Mouse (Mus musculus): ENCODE data around the gene Gm11034. TPM values are rescaled to one million over a fixed set of nuclear protein-coding genes. Genes with fewer than 3 reads are reported as not detected.

Gm11034 gene
- polyA plus RNA-seq, 1 experiment, result not detected

DNA sequence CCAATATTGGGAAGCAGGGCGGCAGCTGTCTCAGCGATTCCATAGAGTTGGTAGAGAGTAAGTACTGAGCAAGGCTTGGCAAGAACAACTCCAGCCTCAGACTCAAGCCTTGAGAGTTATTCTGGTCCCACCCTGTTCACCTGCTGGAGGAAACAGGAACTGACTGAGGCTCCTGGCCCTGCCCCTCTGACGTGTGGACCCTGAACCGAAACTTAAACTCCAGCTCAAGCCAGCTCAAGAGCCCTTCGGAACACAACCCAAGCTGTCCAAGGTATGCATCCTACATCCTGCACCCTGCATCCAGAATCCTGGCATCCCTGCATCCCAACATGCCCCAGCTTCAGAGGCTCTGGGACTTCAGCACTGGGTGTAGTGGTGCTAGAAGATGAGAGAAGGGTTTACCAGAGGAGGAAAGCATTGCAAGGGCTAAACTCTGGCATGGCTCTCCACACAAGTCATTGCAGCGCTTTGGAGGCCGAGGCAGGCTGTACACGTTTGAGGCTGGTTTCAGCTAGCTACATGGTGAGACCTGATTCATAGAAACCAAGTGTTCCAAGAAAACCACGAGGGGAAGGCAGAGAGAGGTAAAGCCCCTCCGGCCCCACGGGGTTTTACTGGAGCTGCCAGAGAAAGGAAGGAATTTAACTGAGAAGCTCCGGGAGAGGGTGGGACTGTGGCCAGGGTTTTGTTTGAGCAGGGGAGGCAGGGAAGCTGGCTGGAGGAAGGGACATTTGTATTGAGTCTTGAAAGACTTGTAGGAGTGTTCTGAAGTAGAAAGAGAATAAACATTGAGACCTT lies 23.8 kb downstream of the Gm11034 start, which contains the start of gene Hsh2d:
Gene Hsh2d, plus strand, starts transcription at position 222 of the 798 bp plus-strand sequence.
- no peak within 1 kb of the TSS for H3K4me3 ChIP-seq (ENCODE audit: insufficient read depth, poor library complexity, severe bottlenecking)

GRCm38 (mm10) chr8:72187793-72188331 lies 25.6 kb downstream of the Gm11034 start:
- no peaks in the 10 kb centered on the region for H3K79me2 ChIP-seq (ENCODE audit: control insufficient read depth, insufficient read depth)
- H3K27me3 ChIP-seq (ENCODE audit: control insufficient read depth, insufficient read depth, insufficient read length), result no peaks in the 10 kb centered on the region
- H3K4me3 ChIP-seq (ENCODE audit: insufficient read depth, poor library complexity, severe bottlenecking), result no peak overlapping the region
- no peaks in the 10 kb centered on the region for H3K36me3 ChIP-seq (ENCODE audit: control insufficient read depth, insufficient read depth)
- no peaks in the 10 kb centered on the region for H3K79me3 ChIP-seq (ENCODE audit: low read depth)
- TF ChIP-seq CTCF (IDR thresholded peaks at IDR 0.05; ENCODE audit: control insufficient read depth, insufficient read depth, insufficient read length) (no peak), USF1 (IDR thresholded peaks at IDR 0.05; ENCODE audit: low read depth) (no peak), MYOD1 (IDR thresholded peaks at IDR 0.05; ENCODE audit: control insufficient read depth, insufficient read length, low read depth) (no peak), FOSL1 (IDR thresholded peaks at IDR 0.05; ENCODE audit: insufficient read depth, low read length, poor library complexity, severe bottlenecking) (no peak), MAX (IDR thresholded peaks at IDR 0.05) (no peak), MYOG (IDR thresholded peaks at IDR 0.05; ENCODE audit: control insufficient read depth, extremely low read depth, insufficient read length) (no peak), CEBPB (IDR thresholded peaks at IDR 0.05; ENCODE audit: low read depth) (no peak)
- no peak overlapping the region for H3ac ChIP-seq (ENCODE audit: control insufficient read depth, insufficient read length, low read depth)

More for the DNA sequence above, 23.8 kb downstream of the Gm11034 start, which contains the start of gene Hsh2d:
- H3K79me2 ChIP-seq (ENCODE audit: control insufficient read depth, insufficient read depth), result no peaks in the 10 kb centered on the region
- no peaks in the 10 kb centered on the region for H3K79me3 ChIP-seq (ENCODE audit: low read depth)
- no peak for TF ChIP-seq CEBPB (IDR thresholded peaks at IDR 0.05; ENCODE audit: low read depth)
- no peak for TF ChIP-seq MAX (IDR thresholded peaks at IDR 0.05)
- TF ChIP-seq USF1 (IDR thresholded peaks at IDR 0.05; ENCODE audit: low read depth), result no peak
- no peak for TF ChIP-seq MYOD1 (IDR thresholded peaks at IDR 0.05; ENCODE audit: control insufficient read depth, insufficient read length, low read depth)
- no peak for TF ChIP-seq FOSL1 (IDR thresholded peaks at IDR 0.05; ENCODE audit: insufficient read depth, low read length, poor library complexity, severe bottlenecking)
- no peak for TF ChIP-seq MYOG (IDR thresholded peaks at IDR 0.05; ENCODE audit: control insufficient read depth, extremely low read depth, insufficient read length)
- H3K27me3 ChIP-seq (ENCODE audit: control insufficient read depth, insufficient read depth, insufficient read length), result no peaks in the 10 kb centered on the region
- H3ac ChIP-seq (ENCODE audit: control insufficient read depth, insufficient read length, low read depth), result no peak within 1 kb of the TSS
- H3K36me3 ChIP-seq (ENCODE audit: control insufficient read depth, insufficient read depth), result no peaks in the 10 kb centered on the region

DNA sequence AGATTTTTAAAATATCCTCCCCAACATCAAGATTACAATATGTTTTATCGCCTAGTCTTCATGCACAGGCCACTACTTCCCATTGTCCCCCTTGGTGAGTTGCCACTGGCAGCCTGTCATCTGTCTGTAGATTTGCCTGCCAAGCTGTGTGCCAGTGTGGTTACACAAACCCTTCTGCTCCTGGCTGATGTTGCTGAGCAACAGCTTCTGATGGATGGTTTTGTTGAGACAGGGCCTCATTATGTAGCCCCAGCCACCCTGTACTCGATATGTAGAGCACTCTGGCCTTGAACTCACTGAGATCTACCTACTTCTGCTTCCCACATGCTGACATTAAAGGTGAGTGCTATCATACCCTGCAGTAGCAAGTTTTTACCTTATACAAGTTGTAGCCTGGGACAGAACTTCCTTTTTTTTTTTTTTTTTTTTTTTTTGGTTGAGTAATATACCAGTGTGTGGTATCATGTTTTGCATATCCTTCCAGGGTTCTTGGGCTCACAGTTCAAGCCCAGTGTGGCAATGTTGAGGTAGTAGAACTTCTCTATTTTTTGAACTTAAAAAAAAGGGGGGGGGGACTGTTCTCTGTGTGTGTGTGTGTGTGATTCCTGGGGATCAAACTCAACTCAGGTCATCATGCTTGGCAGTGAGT lies 29.8 kb downstream of the Gm11034 start:
- Histone ChIP-seq H3K4me3 (ENCODE audit: insufficient read depth, poor library complexity, severe bottlenecking) (no peak overlapping the region), H3K79me3 (ENCODE audit: low read depth) (no peaks in the 10 kb centered on the region), H3K79me2 (ENCODE audit: control insufficient read depth, insufficient read depth) (no peaks in the 10 kb centered on the region), H3K27me3 (ENCODE audit: control insufficient read depth, insufficient read depth, insufficient read length) (no peaks in the 10 kb centered on the region), H3ac (ENCODE audit: control insufficient read depth, insufficient read length, low read depth) (no peak overlapping the region), H3K36me3 (ENCODE audit: control insufficient read depth, insufficient read depth) (peaks cover 9% of the 10 kb centered on the region)
- no peak for TF ChIP-seq CTCF (IDR thresholded peaks at IDR 0.05; ENCODE audit: control insufficient read depth, insufficient read depth, insufficient read length)
- no peak for TF ChIP-seq MYOG (IDR thresholded peaks at IDR 0.05; ENCODE audit: control insufficient read depth, extremely low read depth, insufficient read length)
- TF ChIP-seq USF1 (IDR thresholded peaks at IDR 0.05; ENCODE audit: low read depth), result no peak
- TF ChIP-seq CEBPB (IDR thresholded peaks at IDR 0.05; ENCODE audit: low read depth), result no peak
- no peak for TF ChIP-seq MAX (IDR thresholded peaks at IDR 0.05)
- no peak for TF ChIP-seq MYOD1 (IDR thresholded peaks at IDR 0.05; ENCODE audit: control insufficient read depth, insufficient read length, low read depth)
- no peak for TF ChIP-seq FOSL1 (IDR thresholded peaks at IDR 0.05; ENCODE audit: insufficient read depth, low read length, poor library complexity, severe bottlenecking)

- H3ac ChIP-seq (ENCODE audit: control insufficient read depth, insufficient read length, low read depth), result no peak overlapping the region
- H3K36me3 ChIP-seq (ENCODE audit: control insufficient read depth, insufficient read depth), result peaks cover 53% of the 10 kb centered on the region
Measured at GRCm38 (mm10) chr8:72177346-72177925, 36.0 kb downstream of the Gm11034 start.

DNA sequence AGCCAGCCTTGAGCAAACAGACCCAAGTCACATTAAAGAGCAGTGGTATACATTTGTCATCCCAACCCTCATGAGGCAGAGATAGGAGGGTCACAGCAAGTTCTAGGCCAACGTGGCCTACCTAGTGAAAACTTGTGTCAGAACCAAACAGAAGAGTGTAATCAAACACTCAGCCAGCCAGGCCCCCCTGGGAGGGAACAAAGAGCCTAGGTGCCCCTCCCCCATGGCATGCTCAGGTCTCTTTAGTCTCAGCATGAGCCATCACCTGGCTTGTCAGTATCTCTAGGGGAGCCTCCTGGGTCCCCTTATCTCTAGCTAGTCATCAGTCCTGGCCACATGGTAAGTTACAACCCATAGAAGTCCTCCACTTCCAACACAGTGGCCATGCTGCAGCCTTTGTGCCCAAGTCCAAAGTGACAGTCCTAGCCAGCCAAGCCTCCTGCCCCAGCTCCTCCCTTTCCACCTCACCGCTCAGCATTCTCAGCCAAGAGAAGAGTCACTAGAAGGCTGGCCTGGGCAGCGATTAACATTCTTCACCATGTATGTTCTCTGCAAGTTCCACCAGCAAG lies 43.7 kb downstream of the Gm11034 start:
- TF ChIP-seq MAX (IDR thresholded peaks at IDR 0.05), result no peak
- TF ChIP-seq CTCF (IDR thresholded peaks at IDR 0.05; ENCODE audit: control insufficient read depth, insufficient read depth, insufficient read length), result no peak
- no peak for TF ChIP-seq CEBPB (IDR thresholded peaks at IDR 0.05; ENCODE audit: low read depth)
- no peak for TF ChIP-seq FOSL1 (IDR thresholded peaks at IDR 0.05; ENCODE audit: insufficient read depth, low read length, poor library complexity, severe bottlenecking)
- no peak for TF ChIP-seq MYOG (IDR thresholded peaks at IDR 0.05; ENCODE audit: control insufficient read depth, extremely low read depth, insufficient read length)
- Histone ChIP-seq H3ac (ENCODE audit: control insufficient read depth, insufficient read length, low read depth) (no peak overlapping the region), H3K36me3 (ENCODE audit: control insufficient read depth, insufficient read depth) (peaks cover 55% of the 10 kb centered on the region), H3K79me2 (ENCODE audit: control insufficient read depth, insufficient read depth) (peaks cover 18% of the 10 kb centered on the region), H3K27me3 (ENCODE audit: control insufficient read depth, insufficient read depth, insufficient read length) (no peaks in the 10 kb centered on the region), H3K4me3 (ENCODE audit: insufficient read depth, poor library complexity, severe bottlenecking) (no peak overlapping the region), H3K79me3 (ENCODE audit: low read depth) (peaks cover 3% of the 10 kb centered on the region)

More at GRCm38 (mm10) chr8:72177346-72177925, 36.0 kb downstream of the Gm11034 start:
- TF ChIP-seq USF1 (IDR thresholded peaks at IDR 0.05; ENCODE audit: low read depth) (no peak), FOSL1 (IDR thresholded peaks at IDR 0.05; ENCODE audit: insufficient read depth, low read length, poor library complexity, severe bottlenecking) (no peak), MYOG (IDR thresholded peaks at IDR 0.05; ENCODE audit: control insufficient read depth, extremely low read depth, insufficient read length) (no peak), CTCF (IDR thresholded peaks at IDR 0.05; ENCODE audit: control insufficient read depth, insufficient read depth, insufficient read length) (no peak), MAX (IDR thresholded peaks at IDR 0.05) (no peak), CEBPB (IDR thresholded peaks at IDR 0.05; ENCODE audit: low read depth) (no peak), MYOD1 (IDR thresholded peaks at IDR 0.05; ENCODE audit: control insufficient read depth, insufficient read length, low read depth) (no peak)
- Histone ChIP-seq H3K79me2 (ENCODE audit: control insufficient read depth, insufficient read depth) (no peaks in the 10 kb centered on the region), H3K4me3 (ENCODE audit: insufficient read depth, poor library complexity, severe bottlenecking) (no peak overlapping the region), H3K79me3 (ENCODE audit: low read depth) (no peaks in the 10 kb centered on the region), H3K27me3 (ENCODE audit: control insufficient read depth, insufficient read depth, insufficient read length) (no peaks in the 10 kb centered on the region)

All from C2C12 (cell line).